10 mouse cellular contexts compared by ENCODE assay signal in the genomic region with DNA sequence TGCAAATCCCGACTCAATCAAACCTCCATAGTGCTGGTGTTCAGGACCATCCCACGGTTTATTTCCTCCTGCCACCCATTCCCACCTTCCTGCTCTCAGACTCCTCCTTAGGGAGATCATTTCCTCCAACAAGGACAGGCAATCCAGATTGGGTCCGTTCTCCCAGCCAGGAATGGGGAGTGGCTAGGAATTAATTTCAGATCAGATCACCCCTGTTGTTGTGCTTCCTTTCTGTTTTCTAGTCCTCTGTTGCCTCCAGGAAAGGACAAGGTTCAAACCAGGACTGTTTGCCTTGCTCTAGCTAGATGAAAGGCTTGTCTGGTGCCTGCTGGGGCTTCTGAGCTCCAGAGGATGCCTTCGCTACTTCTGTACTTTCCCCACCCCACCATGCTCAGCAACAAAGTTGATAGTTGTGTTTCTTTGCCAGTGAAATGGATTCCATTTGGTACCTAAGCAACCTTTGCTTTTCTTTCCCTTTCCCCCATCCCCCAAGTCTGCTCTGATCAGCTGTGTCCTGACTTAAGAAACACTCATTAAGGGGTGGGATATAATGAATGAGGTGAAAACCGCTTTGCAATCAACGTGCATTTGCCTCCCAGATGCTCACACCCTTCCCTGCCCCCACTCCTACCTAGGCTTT. TPM values are rescaled to one million over a fixed set of nuclear protein-coding genes. Genes with fewer than 3 reads are reported as not detected.
DNase-seq lines count a peak whose midpoint lies in the region; ATAC-seq and TF ChIP-seq lines count a peak whose summit lies in the region.
"Had no signal": no experiment of that assay in that cellular context is flagged by ENCODE, and none has a peak within 500 bp of the region (broad histone marks: within the 10 kb centered on the region; RNA-seq: fewer than 3 reads in every experiment).

No protein-coding gene starts in this region.

- H3K4me1 ChIP-seq in heart, embryonic 11.5 days (ENCODE audit: control insufficient read depth, insufficient read depth, low read length) = peaks cover 19% of the 10 kb centered on the region
- H3K4me1 ChIP-seq in ES-Bruce4 (ENCODE audit: control insufficient read depth, insufficient read depth, low read length) = peaks cover 7% of the 10 kb centered on the region
- H3K4me1 ChIP-seq in embryonic fibroblast, embryonic 13.5 days (ENCODE audit: control insufficient read depth, insufficient read depth, low read length) = peaks cover 19% of the 10 kb centered on the region
- H3K4me1 ChIP-seq in kidney, postnatal 0 days (replicated peaks; ENCODE audit: insufficient read depth, low read length) = peaks cover 20% of the 10 kb centered on the region

- no peak for TF ChIP-seq POLR2A in ES-Bruce4 (IDR thresholded peaks at IDR 0.05; ENCODE audit: insufficient read depth, low read length)
- peak; percentile 7; the same call in 1 of the 2 replicates for TF ChIP-seq POLR2A in embryonic fibroblast, embryonic 13.5 days (IDR thresholded peaks at IDR 0.05; ENCODE audit: low read depth, low read length)

- no peak overlapping the region for H3K9ac ChIP-seq in heart, embryonic 11.5 days (ENCODE audit: low read depth, low read length)
- H3K9ac ChIP-seq in ES-Bruce4 (ENCODE audit: low read depth, poor library complexity, severe bottlenecking) = no peak overlapping the region
- H3K9ac ChIP-seq in kidney, postnatal 0 days (ENCODE audit: low read depth, low read length) = no peak overlapping the region

- DNase-seq in heart, postnatal 36 days = no peak
- DNase-seq in kidney, postnatal 0 days (ENCODE audit: low spot score) = no peak
- DNase-seq in right cerebral cortex, postnatal 25 days = no peak
- DNase-seq in cerebellum, adult 9-10 months = no peak
- DNase-seq in embryo, embryonic 9.5 days (ENCODE audit: extremely low spot score) = no peak
- DNase-seq: cerebellum, adult 11 months had no signal

- H3K4me2 ChIP-seq in heart, embryonic 11.5 days = peak overlapping the region; percentile 43; the same call in 1 of the 2 replicates
- 0 out of 2 replicates have a peak overlapping the region, but pooled peaks have one; percentile 21 for H3K4me2 ChIP-seq in kidney, postnatal 0 days (ENCODE audit: low read length)

- no peak for TF ChIP-seq CTCF in ES-Bruce4 (IDR thresholded peaks at IDR 0.05; ENCODE audit: low read depth, low read length)
- TF ChIP-seq CTCF in embryonic fibroblast, embryonic 13.5 days (IDR thresholded peaks at IDR 0.05; ENCODE audit: borderline replicate concordance, insufficient read depth, low read length) = no peak
- no peak for TF ChIP-seq CTCF in kidney, postnatal 0 days (IDR thresholded peaks at IDR 0.05; ENCODE audit: low read depth)

- 0 out of 2 replicates have a peak, but pooled peaks cover 4% of the 10 kb centered on the region for H3K36me3 ChIP-seq in heart, embryonic 11.5 days (ENCODE audit: control insufficient read depth, insufficient read depth, low read length)
- H3K36me3 ChIP-seq in ES-Bruce4 (ENCODE audit: control insufficient read depth, insufficient read depth, low read length, poor library complexity, severe bottlenecking) = peaks cover 18% of the 10 kb centered on the region
- no peaks in the 10 kb centered on the region for H3K36me3 ChIP-seq in kidney, postnatal 0 days (ENCODE audit: insufficient read depth, low read length)

- no peak for ATAC-seq in heart, embryonic 11.5 days (replicated peaks; ENCODE audit: insufficient number of reproducible peaks, low FRiP score, low TSS enrichment)
- ATAC-seq in kidney, postnatal 0 days (replicated peaks; ENCODE audit: low FRiP score, low read depth) = no peak

- no peak overlapping the region for H3K4me3 ChIP-seq in heart, embryonic 11.5 days (ENCODE audit: low read depth, low read length)
- no peak overlapping the region for H3K4me3 ChIP-seq in ES-Bruce4 (ENCODE audit: low read depth, low read length)
- H3K4me3 ChIP-seq in embryonic fibroblast, embryonic 13.5 days (ENCODE audit: insufficient read depth, low read length) = no peak overlapping the region
- H3K4me3 ChIP-seq in kidney, postnatal 0 days (replicated peaks; ENCODE audit: low read depth, low read length) = no peak overlapping the region

- H3K9me3 ChIP-seq in heart, embryonic 11.5 days (replicated peaks; ENCODE audit: control insufficient read depth, low read length) = no peaks in the 10 kb centered on the region
- no peaks in the 10 kb centered on the region for H3K9me3 ChIP-seq in ES-Bruce4 (replicated peaks; ENCODE audit: control insufficient read depth, insufficient read depth, low read length, poor library complexity, severe bottlenecking)
- no peaks in the 10 kb centered on the region for H3K9me3 ChIP-seq in kidney, postnatal 0 days (replicated peaks; ENCODE audit: low read length)
- H3K9me3 ChIP-seq: megakaryocyte, embryonic 14.5 days had no signal

- no peak for TF ChIP-seq EP300 in ES-Bruce4 (IDR thresholded peaks at IDR 0.05; ENCODE audit: insufficient read depth, low read depth, low read length)

- H3K27ac ChIP-seq in heart, embryonic 11.5 days (ENCODE audit: low read depth, low read length) = no peak overlapping the region
- peak overlapping the region; percentile 81 for H3K27ac ChIP-seq in ES-Bruce4 (ENCODE audit: insufficient read depth, low read length)
- peak overlapping the region; percentile 43 for H3K27ac ChIP-seq in embryonic fibroblast, embryonic 13.5 days (ENCODE audit: insufficient read depth, low read length)
- peak overlapping the region; percentile 71 for H3K27ac ChIP-seq in kidney, postnatal 0 days

- intact Hi-C loops in heart, postnatal 36 days (cut with DNase I) = no loop called here

- 44% methylated on average over 6 of the region's 6 CpGs for WGBS in heart, embryonic 11.5 days (ENCODE audit: insufficient replicate concordance)
- WGBS in kidney, postnatal 0 days = 48% methylated on average over 6 of the region's 6 CpGs

- no peaks in the 10 kb centered on the region for H3K27me3 ChIP-seq in heart, embryonic 11.5 days (ENCODE audit: control insufficient read depth, insufficient read depth, low read length)
- H3K27me3 ChIP-seq in ES-Bruce4 (ENCODE audit: control insufficient read depth, insufficient read depth, low read length, poor library complexity, severe bottlenecking) = no peaks in the 10 kb centered on the region
- H3K27me3 ChIP-seq in kidney, postnatal 0 days (ENCODE audit: insufficient read depth, low read length) = no peaks in the 10 kb centered on the region

RNA-seq across cellular contexts. Expression of a gene that starts 5.0 kb away (rescaled TPM):
- 18.9 and 26.9 TPM in 2 replicates for polyA plus RNA-seq in heart, embryonic 11.5 days (2014; fragmentation: Nextera tagmentation; extraction: Ambion mirVana)
- total RNA-seq in heart, postnatal 36 days (2021) = 10 to 100 TPM; 36.1 to 37.0 TPM
- polyA plus RNA-seq in ES-Bruce4 (2011; ENCODE audit: insufficient read depth, insufficient read length, low read depth, missing spikeins) = 37.9 and 40.3 TPM in 2 replicates
- 36.4 and 39.1 TPM in 2 replicates for polyA plus RNA-seq in embryonic fibroblast, embryonic 13.5 days (2011; ENCODE audit: insufficient read length, low read depth, missing spikeins)
- polyA plus RNA-seq in kidney, postnatal 0 days (2015; fragmentation: Nextera tagmentation; extraction: Ambion mirVana) = 52.1 and 57.9 TPM in 2 replicates
